Mouse (Mus musculus): ENCODE measurements around the gene Ccdc24. TPM values are rescaled to one million over a fixed set of nuclear protein-coding genes. Genes with fewer than 3 reads are reported as not detected.

Ccdc24 gene
- polyA plus RNA-seq, 1 experiment from 2014 or later: 2.0 TPM

GRCm38 (mm10) chr4:117896031-117896430 is 23.7 kb upstream of the Ccdc24 start:
- WGBS: 89% methylated on average over 6 of the region's 6 CpGs
- no peak overlapping the region for H3K27ac ChIP-seq (ENCODE audit: low read length)
- no peak overlapping the region for H3K4me2 ChIP-seq (ENCODE audit: low read depth, low read length)
- no peaks in the 10 kb centered on the region for H3K9me3 ChIP-seq (ENCODE audit: control insufficient read depth, low read length)
- no peak for ATAC-seq (ENCODE audit: low read depth)
- no peak overlapping the region for H3K4me3 ChIP-seq (ENCODE audit: low read length)
- peaks cover 18% of the 10 kb centered on the region for H3K36me3 ChIP-seq (ENCODE audit: control insufficient read depth, insufficient read depth, low read length)
- H3K27me3 ChIP-seq (ENCODE audit: control insufficient read depth, insufficient read depth, low read depth, low read length): no peaks in the 10 kb centered on the region
- H3K4me1 ChIP-seq (replicated peaks; ENCODE audit: control insufficient read depth, insufficient read depth, low read length): peaks cover 6% of the 10 kb centered on the region
- H3K9ac ChIP-seq (ENCODE audit: low read length): no peak overlapping the region

- H3K9me3 ChIP-seq (ENCODE audit: control insufficient read depth, low read length): no peaks in the 10 kb centered on the region
- H3K36me3 ChIP-seq (ENCODE audit: control insufficient read depth, insufficient read depth, low read length): peaks cover 13% of the 10 kb centered on the region
- no peak overlapping the region for H3K9ac ChIP-seq (ENCODE audit: low read length)
- H3K27ac ChIP-seq (ENCODE audit: low read length): no peak overlapping the region
- H3K4me2 ChIP-seq (ENCODE audit: low read depth, low read length): no peak overlapping the region
- 73% methylated on average over 7 of the region's 7 CpGs for WGBS
- H3K27me3 ChIP-seq (ENCODE audit: control insufficient read depth, insufficient read depth, low read depth, low read length): no peaks in the 10 kb centered on the region
- ATAC-seq (ENCODE audit: low read depth): no peak
- peaks cover 10% of the 10 kb centered on the region for H3K4me1 ChIP-seq (replicated peaks; ENCODE audit: control insufficient read depth, insufficient read depth, low read length)
- no peak overlapping the region for H3K4me3 ChIP-seq (ENCODE audit: low read length)
Measured at GRCm38 (mm10) chr4:117895339-117895738, 23.0 kb upstream of the Ccdc24 start.

GRCm38 (mm10) chr4:117894601-117895000 is 22.2 kb upstream of the Ccdc24 start:
- no peaks in the 10 kb centered on the region for H3K9me3 ChIP-seq (ENCODE audit: control insufficient read depth, low read length)
- WGBS: 76% methylated on average over 8 of the region's 8 CpGs
- peaks cover 10% of the 10 kb centered on the region for H3K4me1 ChIP-seq (replicated peaks; ENCODE audit: control insufficient read depth, insufficient read depth, low read length)
- no peak overlapping the region for H3K4me2 ChIP-seq (ENCODE audit: low read depth, low read length)
- H3K9ac ChIP-seq (ENCODE audit: low read length): no peak overlapping the region
- H3K36me3 ChIP-seq (ENCODE audit: control insufficient read depth, insufficient read depth, low read length): peaks cover 6% of the 10 kb centered on the region
- H3K27ac ChIP-seq (ENCODE audit: low read length): no peak overlapping the region
- no peak overlapping the region for H3K4me3 ChIP-seq (ENCODE audit: low read length)
- no peaks in the 10 kb centered on the region for H3K27me3 ChIP-seq (ENCODE audit: control insufficient read depth, insufficient read depth, low read depth, low read length)
- no peak for ATAC-seq (ENCODE audit: low read depth)

- H3K9me3 ChIP-seq (ENCODE audit: control insufficient read depth, low read length): no peaks in the 10 kb centered on the region
- H3K4me3 ChIP-seq (ENCODE audit: low read length): no peak overlapping the region
- no peak overlapping the region for H3K4me2 ChIP-seq (ENCODE audit: low read depth, low read length)
- no peaks in the 10 kb centered on the region; the same call in 1 of the 2 replicates for H3K36me3 ChIP-seq (ENCODE audit: control insufficient read depth, insufficient read depth, low read length)
- H3K4me1 ChIP-seq (replicated peaks; ENCODE audit: control insufficient read depth, insufficient read depth, low read length): peaks cover 10% of the 10 kb centered on the region
- 9% methylated on average over 9 of the region's 9 CpGs for WGBS
- ATAC-seq (ENCODE audit: low read depth): no peak
- H3K27ac ChIP-seq (ENCODE audit: low read length): no peak overlapping the region
- H3K9ac ChIP-seq (ENCODE audit: low read length): no peak overlapping the region
- no peaks in the 10 kb centered on the region for H3K27me3 ChIP-seq (ENCODE audit: control insufficient read depth, insufficient read depth, low read depth, low read length)
Measured at GRCm38 (mm10) chr4:117893376-117893775, 21.0 kb upstream of the Ccdc24 start.

- peak within 1 kb of the TSS; percentile 66 for H3K4me3 ChIP-seq (ENCODE audit: low read length)
- ATAC-seq (ENCODE audit: low read depth): peak; percentile 84
- no peaks in the 10 kb centered on the region for H3K27me3 ChIP-seq (ENCODE audit: control insufficient read depth, insufficient read depth, low read depth, low read length)
- H3K4me2 ChIP-seq (ENCODE audit: low read depth, low read length): peak within 1 kb of the TSS; percentile 78
- H3K4me1 ChIP-seq (replicated peaks; ENCODE audit: control insufficient read depth, insufficient read depth, low read length): peaks cover 12% of the 10 kb centered on the region
- no peak within 1 kb of the TSS for H3K27ac ChIP-seq (ENCODE audit: low read length)
- H3K9me3 ChIP-seq (ENCODE audit: control insufficient read depth, low read length): no peaks in the 10 kb centered on the region
- peak within 1 kb of the TSS; percentile 62 for H3K9ac ChIP-seq (ENCODE audit: low read length)
- H3K36me3 ChIP-seq (ENCODE audit: control insufficient read depth, insufficient read depth, low read length): no peaks in the 10 kb centered on the region; the same call in 1 of the 2 replicates
- WGBS: 0% methylated on average over 21 of the region's 21 CpGs
Measured at GRCm38 (mm10) chr4:117891738-117892161, 19.4 kb upstream of the Ccdc24 start, which contains the start of gene Dph2. Gene Dph2 (minus strand): TSS chr4:117892032.

- Histone ChIP-seq H3K9ac (ENCODE audit: low read length) (no peak overlapping the region), H3K27ac (ENCODE audit: low read length) (no peak overlapping the region), H3K9me3 (ENCODE audit: control insufficient read depth, low read length) (no peaks in the 10 kb centered on the region), H3K4me3 (ENCODE audit: low read length) (no peak overlapping the region), H3K4me2 (ENCODE audit: low read depth, low read length) (peak overlapping the region; percentile 78; the same call in 1 of the 2 replicates), H3K36me3 (ENCODE audit: control insufficient read depth, insufficient read depth, low read length) (no peaks in the 10 kb centered on the region; the same call in 1 of the 2 replicates), H3K27me3 (ENCODE audit: control insufficient read depth, insufficient read depth, low read depth, low read length) (no peaks in the 10 kb centered on the region), H3K4me1 (replicated peaks; ENCODE audit: control insufficient read depth, insufficient read depth, low read length) (peaks cover 19% of the 10 kb centered on the region)
- 84% methylated on average over 8 of the region's 8 CpGs for WGBS
- ATAC-seq (ENCODE audit: low read depth): no peak
Measured at GRCm38 (mm10) chr4:117890750-117891149, 18.4 kb upstream of the Ccdc24 start.

- Histone ChIP-seq H3K27me3 (ENCODE audit: control insufficient read depth, insufficient read depth, low read depth, low read length) (no peaks in the 10 kb centered on the region), H3K4me1 (replicated peaks; ENCODE audit: control insufficient read depth, insufficient read depth, low read length) (peaks cover 19% of the 10 kb centered on the region), H3K4me3 (ENCODE audit: low read length) (no peak overlapping the region), H3K36me3 (ENCODE audit: control insufficient read depth, insufficient read depth, low read length) (peaks cover 2% of the 10 kb centered on the region; the same call in 1 of the 2 replicates), H3K9ac (ENCODE audit: low read length) (no peak overlapping the region), H3K9me3 (ENCODE audit: control insufficient read depth, low read length) (no peaks in the 10 kb centered on the region), H3K27ac (ENCODE audit: low read length) (no peak overlapping the region), H3K4me2 (ENCODE audit: low read depth, low read length) (no peak overlapping the region)
- 88% methylated on average over 14 of the region's 14 CpGs for WGBS
- no peak for ATAC-seq (ENCODE audit: low read depth)
Measured at GRCm38 (mm10) chr4:117890031-117890430, 17.7 kb upstream of the Ccdc24 start.

- Histone ChIP-seq H3K9ac (ENCODE audit: low read length) (no peak overlapping the region), H3K36me3 (ENCODE audit: control insufficient read depth, insufficient read depth, low read length) (peaks cover 2% of the 10 kb centered on the region; the same call in 1 of the 2 replicates), H3K4me2 (ENCODE audit: low read depth, low read length) (no peak overlapping the region), H3K27ac (ENCODE audit: low read length) (no peak overlapping the region), H3K4me3 (ENCODE audit: low read length) (no peak overlapping the region), H3K27me3 (ENCODE audit: control insufficient read depth, insufficient read depth, low read depth, low read length) (no peaks in the 10 kb centered on the region), H3K9me3 (ENCODE audit: control insufficient read depth, low read length) (no peaks in the 10 kb centered on the region), H3K4me1 (replicated peaks; ENCODE audit: control insufficient read depth, insufficient read depth, low read length) (peaks cover 19% of the 10 kb centered on the region)
- WGBS: 87% methylated on average over 15 of the region's 15 CpGs
- ATAC-seq (ENCODE audit: low read depth): no peak
Measured at GRCm38 (mm10) chr4:117889471-117889870, 17.1 kb upstream of the Ccdc24 start.

GRCm38 (mm10) chr4:117887920-117888319 is 15.6 kb upstream of the Ccdc24 start:
- Histone ChIP-seq H3K9ac (ENCODE audit: low read length) (no peak overlapping the region), H3K4me3 (ENCODE audit: low read length) (no peak overlapping the region), H3K4me1 (replicated peaks; ENCODE audit: control insufficient read depth, insufficient read depth, low read length) (peaks cover 25% of the 10 kb centered on the region), H3K36me3 (ENCODE audit: control insufficient read depth, insufficient read depth, low read length) (peaks cover 2% of the 10 kb centered on the region; the same call in 1 of the 2 replicates), H3K27ac (ENCODE audit: low read length) (no peak overlapping the region), H3K27me3 (ENCODE audit: control insufficient read depth, insufficient read depth, low read depth, low read length) (no peaks in the 10 kb centered on the region), H3K9me3 (ENCODE audit: control insufficient read depth, low read length) (no peaks in the 10 kb centered on the region), H3K4me2 (ENCODE audit: low read depth, low read length) (no peak overlapping the region)
- WGBS: 75% methylated on average over 2 of the region's 2 CpGs
- no peak for ATAC-seq (ENCODE audit: low read depth)

Measured in lung, embryonic 16.5 days (tissue).